Mouse (Mus musculus): ENCODE data around the gene Cul4a. TPM values are rescaled to one million over a fixed set of nuclear protein-coding genes. Genes with fewer than 3 reads are reported as not detected.
"Not testable (repeated sequence)": the region's sequence is repeated elsewhere in the genome, so short reads cannot be mapped to it uniquely, and the experiment has no call there.

Gene Cul4a
- polyA plus RNA-seq (2017; shearing (Covaris generic)) = 10 to 100 TPM; 15.3 to 20.1 (median 16.9) TPM

DNA sequence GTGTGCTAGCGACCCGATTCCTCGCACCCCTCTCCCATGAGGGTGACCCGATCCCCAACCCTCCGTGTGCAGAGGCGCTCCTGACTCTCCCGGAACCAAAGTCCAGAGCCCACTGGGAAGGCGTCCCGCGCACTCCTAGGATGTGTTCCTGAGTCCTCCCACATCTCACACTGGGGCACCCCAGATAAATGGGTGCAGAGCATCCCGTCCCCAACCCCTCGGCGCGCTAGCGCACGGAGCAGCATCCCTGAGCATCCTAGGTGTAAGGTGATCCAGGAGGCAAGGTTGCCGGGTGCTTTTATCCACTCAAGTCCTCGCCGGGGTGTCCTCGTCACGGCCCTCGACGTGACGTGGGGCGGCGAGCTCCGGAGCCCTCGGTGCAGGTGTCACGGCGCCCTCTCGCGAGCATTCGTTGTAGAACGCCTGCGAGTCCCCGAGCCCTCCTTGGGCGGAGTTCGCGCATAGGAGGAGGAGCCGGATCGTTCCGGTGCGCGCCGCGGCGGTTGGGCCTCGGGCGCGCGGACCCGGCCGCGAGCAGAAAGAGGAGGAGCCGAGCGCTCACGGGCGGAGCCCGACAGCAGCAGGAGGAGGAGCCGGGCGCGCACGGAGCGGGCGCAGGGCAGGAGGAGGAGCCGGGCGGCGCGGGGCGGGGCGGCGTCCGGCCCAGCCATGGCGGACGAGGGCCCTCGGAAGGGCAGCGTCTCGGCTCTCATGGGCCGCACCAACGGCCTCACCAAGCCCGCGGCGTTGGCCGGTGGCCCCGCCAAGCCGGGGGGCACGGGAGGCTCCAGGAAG is at the start of gene Cul4a, which contains the start of gene Pcid2:
TSS of gene Cul4a (plus strand) at position 535 of the 795 bp plus-strand sequence.
TSS of gene Pcid2 (minus strand) at position 373 of the 795 bp plus-strand sequence.
- peak; percentile 86 for ATAC-seq

DNA sequence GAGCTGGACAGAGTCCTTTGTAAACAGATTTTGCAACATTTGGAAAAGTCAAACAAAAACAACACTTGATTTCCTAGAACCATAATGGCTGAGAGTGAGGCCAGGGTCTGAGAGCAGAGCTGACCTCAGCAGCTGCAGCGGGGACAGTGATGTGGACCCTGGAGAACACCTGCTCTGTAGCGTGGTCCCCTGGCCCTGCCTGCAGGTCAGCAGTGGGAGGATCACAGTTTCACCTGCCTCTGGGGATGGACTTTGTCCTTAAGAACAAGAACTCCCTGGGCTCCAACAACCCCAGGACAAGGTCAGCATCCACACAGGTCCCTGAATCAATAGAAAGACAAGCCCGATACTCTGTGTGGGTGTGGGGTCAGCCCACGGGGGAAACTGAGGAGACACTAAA is 48.1 kb upstream of the Cul4a start:
- ATAC-seq = no peak

GRCm38 (mm10) chr8:13060441-13061150 is 44.8 kb upstream of the Cul4a start, which contains the start of gene Proz:
Gene Proz, plus strand, starts transcription at chr8:13060914.
- ATAC-seq = no peak

- no peak for ATAC-seq
Observed at GRCm38 (mm10) chr8:13063112-13063511, 42.3 kb upstream of the Cul4a start.

- ATAC-seq = no peak
Observed at GRCm38 (mm10) chr8:13073255-13073654, 32.2 kb upstream of the Cul4a start.

DNA sequence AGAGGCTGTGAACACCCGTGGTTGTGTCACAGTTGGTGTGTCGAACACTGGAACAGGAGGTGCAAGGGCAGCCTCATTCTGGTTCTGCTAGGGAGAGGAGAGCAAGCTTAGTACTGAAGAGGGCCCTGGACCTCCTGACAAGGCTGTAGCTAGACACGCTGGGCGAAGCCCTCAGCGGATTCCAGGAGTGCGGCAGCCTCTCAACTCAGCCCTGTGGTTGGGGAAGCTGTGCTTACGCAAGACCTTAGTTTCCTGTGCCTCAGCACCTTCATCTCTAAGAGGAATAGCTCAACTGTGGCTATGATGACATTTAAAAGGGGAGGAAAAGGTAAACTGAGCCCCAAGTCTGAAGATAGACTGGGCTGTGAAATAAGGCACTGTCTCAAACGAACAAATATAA is 30.4 kb upstream of the Cul4a start:
- ATAC-seq = no peak

DNA sequence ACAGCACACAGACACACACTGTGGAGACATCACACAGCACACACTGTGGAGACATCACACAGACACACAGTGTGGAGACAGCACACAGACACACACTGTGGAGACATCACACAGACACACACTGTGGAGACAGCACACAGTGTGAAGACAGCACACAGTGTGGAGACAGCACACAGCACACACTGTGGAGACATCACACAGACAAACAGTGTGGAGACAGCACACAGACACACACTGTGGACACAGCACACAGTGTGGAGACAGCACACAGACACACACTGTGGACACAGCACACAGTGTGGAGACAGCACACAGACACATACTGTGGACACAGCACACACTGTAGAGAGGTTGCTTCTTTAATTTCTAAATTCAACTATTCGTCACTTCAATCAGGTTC is 29.8 kb upstream of the Cul4a start:
- not testable (repeated sequence) for ATAC-seq

- ATAC-seq = no peak
Observed at GRCm38 (mm10) chr8:13077542-13077941, 27.9 kb upstream of the Cul4a start.

GRCm38 (mm10) chr8:13104691-13105086 is 732 bp upstream of the Cul4a start:
- ATAC-seq = peak; percentile 61

DNA sequence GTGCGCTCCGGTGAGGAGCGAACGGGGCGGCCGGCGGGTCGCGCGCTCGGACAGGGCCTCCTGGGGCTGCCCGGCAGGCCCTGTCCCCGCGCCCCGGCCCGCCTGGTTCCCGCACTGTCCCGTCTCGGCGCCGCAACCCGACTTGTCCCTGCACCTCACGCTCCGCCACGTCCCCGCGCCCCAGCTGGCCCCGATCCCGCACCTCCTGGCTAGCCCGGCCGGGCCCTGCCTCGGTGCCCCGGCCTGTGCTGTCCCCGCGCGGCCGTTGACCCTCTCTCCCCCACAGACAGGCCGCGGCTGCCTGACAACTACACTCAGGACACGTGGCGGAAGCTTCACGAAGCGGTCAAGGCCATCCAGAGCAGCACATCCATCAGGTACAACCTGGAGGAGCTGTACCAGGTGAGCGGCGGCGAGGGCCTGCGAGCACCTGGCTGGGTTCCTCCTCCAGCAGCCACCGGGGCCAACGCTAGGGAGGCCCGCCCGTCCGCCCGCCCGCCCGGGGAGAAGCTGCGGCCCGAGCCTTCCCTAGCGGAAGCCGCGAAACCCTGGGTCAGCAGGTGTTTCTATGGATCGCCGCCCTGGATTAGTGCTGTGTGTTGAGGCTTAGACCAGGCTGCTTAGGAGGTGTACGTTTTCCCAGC is 609 bp downstream of the Cul4a start:
- no peak for ATAC-seq

- no peak for ATAC-seq
Observed at GRCm38 (mm10) chr8:13107990-13108638, 2.7 kb downstream of the Cul4a start.

DNA sequence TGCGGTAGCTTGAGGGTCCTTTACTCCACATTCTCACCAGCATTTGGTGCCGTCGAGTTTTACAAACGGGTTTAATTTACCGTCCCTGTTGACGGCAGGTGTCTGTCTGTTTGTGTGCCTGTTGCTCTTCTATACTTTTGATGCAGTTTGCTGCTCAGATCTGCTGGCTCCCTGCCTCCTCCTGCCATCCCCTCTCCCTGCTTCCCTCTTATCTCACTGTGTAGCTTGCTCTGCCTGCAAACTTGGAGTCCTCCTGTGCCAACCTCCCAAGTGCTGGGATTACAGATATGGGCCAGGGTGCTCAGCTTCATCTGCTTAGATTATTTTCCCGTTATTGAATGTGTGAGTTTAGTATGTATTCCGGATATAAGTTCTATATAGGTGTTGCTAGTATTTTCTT is 3.5 kb downstream of the Cul4a start:
- no peak for ATAC-seq

DNA sequence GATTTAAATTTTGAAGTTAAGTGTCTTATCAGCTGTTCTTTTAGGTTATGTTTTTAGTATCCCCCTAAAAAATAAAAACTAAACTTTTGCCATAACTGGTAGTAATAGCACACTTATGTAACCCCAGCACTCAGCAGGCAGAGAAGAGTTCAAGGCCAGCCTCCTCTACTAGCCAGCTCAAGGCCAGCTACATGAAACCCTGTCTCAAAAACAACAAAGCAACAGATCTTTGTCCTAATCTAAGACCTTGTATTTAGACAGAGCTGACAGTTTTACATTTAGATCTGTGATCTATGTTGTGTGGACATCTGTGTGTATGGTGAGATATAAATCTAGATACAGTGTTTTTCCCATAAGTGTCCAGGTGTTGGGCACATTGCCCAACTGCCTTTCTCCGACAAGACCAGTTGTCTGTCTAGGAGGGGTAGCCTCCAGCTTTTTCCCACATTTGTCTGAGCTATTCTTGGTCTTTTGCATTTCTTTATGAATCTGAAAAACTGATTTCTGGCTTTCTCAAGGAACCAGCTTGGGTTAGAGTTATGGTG is 4.1 kb downstream of the Cul4a start:
- no peak for ATAC-seq

- no peak for ATAC-seq
Observed at GRCm38 (mm10) chr8:13111917-13112316, 6.5 kb downstream of the Cul4a start.

GRCm38 (mm10) chr8:13113232-13113631 is 7.8 kb downstream of the Cul4a start:
- ATAC-seq = no peak

GRCm38 (mm10) chr8:13117096-13117495 is 11.7 kb downstream of the Cul4a start:
- ATAC-seq = no peak

GRCm38 (mm10) chr8:13118516-13118915 is 13.1 kb downstream of the Cul4a start:
- ATAC-seq = no peak

- no peak for ATAC-seq
Observed at GRCm38 (mm10) chr8:13120882-13121665, 15.7 kb downstream of the Cul4a start.

- ATAC-seq = no peak
Observed at GRCm38 (mm10) chr8:13122887-13123421, 17.5 kb downstream of the Cul4a start.

- no peak for ATAC-seq
Observed at GRCm38 (mm10) chr8:13124897-13125296, 19.5 kb downstream of the Cul4a start.

- peak; percentile 46 for ATAC-seq
Observed at GRCm38 (mm10) chr8:13132220-13132619, 26.8 kb downstream of the Cul4a start.

All from inflammation-experienced regulatory T-cells, adult 6 months (primary cell).